Mouse (Mus musculus): ENCODE measurements around the gene Rpf1.

The Rpf1 gene

DNA sequence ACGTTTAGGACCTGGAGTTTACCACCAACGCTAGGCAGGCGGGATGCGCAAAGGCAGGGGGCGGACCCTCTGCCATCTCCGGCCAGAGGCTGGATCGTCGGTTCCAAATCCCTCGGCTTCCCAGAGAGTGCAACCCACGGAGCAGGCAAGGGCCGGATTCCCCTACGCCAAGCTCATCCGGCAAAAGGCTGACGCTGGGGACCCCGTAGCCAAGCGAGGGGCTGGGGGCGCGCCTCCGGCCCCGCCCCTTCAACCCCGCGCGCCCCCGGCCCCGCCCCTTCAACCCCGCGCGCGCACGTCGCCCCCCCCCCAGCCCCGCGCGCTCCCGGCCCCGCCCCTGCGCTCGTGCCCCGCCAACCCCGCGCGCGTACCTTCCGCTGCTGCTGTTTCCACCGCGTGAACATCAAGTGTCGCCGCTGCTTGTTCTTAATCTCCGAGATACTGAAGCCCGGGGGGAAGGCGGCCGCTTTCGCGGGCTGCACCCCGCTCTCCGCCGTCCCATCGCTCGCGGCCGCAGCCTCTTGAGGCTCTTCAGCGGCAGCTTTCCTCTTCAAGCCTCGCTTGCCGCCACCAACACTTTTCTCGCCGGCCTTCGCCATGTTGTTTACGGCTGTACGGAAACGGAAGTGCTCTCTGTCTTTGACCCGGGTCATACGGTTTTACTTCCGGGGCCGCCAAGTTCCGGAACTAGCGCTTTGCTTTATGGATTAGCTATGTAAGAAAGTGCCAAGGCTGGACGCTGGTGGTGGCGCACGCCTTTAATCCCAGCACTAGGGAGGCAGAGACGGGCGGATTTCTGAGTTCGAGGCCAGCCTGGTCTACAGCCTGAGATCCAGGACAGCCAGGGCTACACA, at the start of gene Rpf1:
Gene Rpf1, minus strand, starts transcription at position 632 of the 854 bp plus-strand sequence.
- peak; percentile 92 to 93 for DNase-seq

- DNase-seq: no peak
Observed at GRCm38 (mm10) chr3:146570939-146571338, 49.7 kb upstream of the Rpf1 start.

GRCm38 (mm10) chr3:146570148-146570782, 49.0 kb upstream of the Rpf1 start, which contains the start of gene Uox:
Gene Uox (plus strand): TSS chr3:146570426.
- no peak for DNase-seq

DNA sequence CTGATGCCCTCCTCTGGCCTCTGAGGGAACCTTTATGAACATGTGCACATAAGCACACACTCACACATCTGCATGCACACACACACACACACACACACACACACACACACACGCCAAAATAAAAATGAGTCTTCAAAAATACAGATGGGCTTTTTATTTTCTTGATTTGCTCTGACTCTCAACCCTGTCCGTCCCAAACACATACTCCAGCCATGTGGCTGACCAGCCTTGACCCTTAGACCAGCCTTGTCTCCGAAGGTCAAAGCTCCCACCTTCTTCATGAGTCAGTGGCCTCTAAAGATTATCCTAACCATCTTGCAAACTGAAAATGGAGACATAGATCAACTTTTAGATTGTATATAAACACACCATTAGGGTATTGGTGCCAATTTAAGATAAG, 48.4 kb upstream of the Rpf1 start:
- DNase-seq: no peak

DNA sequence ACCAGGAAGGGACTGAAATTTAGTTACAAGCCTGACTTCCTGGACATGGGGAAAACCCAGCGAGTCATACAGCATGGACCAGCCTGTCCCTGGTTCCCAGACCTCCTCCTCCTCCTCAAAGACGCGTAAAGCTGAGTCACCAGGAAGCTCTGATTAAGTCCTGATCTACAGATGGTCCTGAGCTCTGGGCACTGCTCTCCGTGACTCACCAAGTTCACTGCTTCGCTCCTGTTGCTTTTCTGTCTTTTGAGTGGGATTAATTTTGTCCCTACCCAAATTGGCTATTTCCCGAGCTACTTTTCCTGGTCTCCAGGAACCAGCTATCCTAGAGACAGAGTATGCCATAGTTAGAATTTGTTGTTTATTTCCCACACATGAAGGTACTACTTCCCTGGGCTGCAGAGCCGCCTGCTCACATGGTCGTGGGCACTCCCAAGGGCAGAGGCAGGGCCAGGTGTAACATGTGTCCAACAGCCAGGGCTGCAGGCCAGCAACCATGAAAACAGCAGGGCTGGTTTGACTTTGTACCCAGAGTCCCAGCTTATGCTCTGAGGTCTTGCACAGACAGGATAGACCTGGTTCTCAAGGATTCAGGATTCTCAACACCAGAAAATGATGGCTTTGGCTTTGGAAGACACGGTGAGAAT, 46.8 kb upstream of the Rpf1 start:
- peak; percentile 14 to 35 for DNase-seq

DNA sequence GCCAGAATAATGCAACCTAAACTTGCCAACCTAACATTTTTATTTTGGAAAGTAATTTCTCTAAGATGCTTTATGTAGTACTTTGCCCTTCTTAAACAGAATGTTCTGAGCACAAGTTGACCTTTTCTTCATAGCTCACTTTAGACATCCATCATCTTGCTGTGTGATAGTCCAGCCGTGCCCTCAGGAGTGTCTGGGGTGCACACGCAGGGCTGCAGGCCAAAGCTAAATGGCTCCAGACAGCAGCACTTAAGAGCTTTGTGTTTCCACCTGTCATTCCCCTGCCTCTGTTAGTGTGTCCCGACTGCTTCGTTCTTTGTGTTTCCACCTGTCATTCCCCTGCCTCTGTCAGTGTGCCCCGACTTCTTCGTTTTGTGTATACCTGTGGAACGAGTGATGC, 46.1 kb upstream of the Rpf1 start:
- no peak for DNase-seq

GRCm38 (mm10) chr3:146565065-146565411, 43.8 kb upstream of the Rpf1 start:
- no peak for DNase-seq

DNA sequence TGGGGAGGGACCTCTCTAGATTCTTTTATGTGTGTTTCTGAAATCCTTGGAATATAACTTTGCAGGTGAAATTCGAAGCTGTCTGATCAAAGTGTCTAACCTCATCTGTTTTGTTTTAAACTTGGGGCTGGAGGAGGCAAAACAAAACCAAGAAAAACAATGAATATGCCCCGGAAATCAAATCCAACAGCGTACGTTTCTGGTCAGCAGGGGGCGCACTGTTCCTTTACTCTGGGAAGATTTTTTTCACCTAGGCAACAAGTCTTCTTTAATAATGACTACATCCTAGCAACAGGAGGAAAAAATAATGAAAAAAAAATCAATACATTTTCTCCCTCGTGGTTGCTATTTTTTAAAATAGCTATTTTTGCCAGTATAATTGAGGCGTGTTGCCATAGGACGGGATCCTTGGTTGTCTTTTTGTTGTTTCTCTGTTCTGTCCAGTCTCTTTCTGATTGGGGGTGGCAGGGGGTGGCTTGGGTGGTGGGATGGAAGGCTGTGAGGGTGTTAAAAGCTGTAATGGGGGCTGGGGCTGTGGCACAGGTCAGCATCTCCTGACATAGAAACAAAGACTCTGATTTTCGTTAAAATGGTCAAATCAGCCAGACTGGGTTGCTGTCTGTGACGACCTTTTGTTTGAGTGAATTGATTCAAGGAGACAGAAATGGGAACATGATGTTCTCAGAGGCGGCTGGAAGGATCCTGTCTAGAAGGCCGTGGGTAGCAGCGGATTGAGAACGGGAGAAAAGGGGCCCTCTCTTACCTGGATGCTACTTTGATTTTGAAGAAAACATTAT, 43.2 kb upstream of the Rpf1 start:
- peak; percentile 23 to 80 for DNase-seq

DNA sequence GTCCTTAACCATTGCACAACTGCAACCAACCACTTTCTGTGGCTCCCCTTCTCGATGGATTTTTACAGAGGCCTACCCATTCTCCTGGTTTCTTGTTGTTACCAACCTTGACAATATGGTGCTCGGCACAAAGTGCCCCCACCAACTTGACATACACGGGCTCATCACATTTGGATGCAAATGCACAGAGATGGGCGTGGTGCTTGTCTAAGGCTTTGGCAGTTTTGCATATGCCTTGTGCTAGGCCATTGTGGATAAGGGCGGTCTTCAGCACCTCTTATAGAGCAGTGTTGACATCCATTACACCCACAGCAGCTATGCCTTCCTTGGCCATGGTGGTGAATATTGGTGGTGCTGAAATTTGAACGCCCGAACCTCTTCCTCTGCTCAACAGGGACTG, 41.7 kb upstream of the Rpf1 start:
- DNase-seq: no peak

- no peak for DNase-seq
Observed at GRCm38 (mm10) chr3:146557507-146557906, 36.3 kb upstream of the Rpf1 start.

DNA sequence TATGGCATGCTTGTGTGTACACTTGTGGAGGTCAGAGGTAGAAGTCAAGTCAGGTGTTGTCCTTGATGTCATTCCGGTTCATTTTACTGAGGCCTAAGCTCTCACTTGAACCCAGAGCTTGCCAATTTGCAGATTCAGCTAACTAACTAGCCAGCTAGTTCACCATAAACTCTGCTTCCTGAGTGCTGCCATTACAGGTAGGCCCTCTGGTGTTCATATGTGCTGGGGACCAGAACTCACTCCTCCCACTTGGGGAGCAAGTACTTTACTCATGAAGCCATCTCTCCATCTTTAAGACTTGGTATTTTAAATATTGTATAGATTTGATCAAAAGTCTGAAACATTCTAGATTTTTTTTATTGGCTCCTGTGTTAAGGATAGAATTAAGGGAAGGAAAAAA, 35.3 kb upstream of the Rpf1 start:
- DNase-seq: no peak

GRCm38 (mm10) chr3:146554816-146555215, 33.6 kb upstream of the Rpf1 start:
- DNase-seq: no peak

DNA sequence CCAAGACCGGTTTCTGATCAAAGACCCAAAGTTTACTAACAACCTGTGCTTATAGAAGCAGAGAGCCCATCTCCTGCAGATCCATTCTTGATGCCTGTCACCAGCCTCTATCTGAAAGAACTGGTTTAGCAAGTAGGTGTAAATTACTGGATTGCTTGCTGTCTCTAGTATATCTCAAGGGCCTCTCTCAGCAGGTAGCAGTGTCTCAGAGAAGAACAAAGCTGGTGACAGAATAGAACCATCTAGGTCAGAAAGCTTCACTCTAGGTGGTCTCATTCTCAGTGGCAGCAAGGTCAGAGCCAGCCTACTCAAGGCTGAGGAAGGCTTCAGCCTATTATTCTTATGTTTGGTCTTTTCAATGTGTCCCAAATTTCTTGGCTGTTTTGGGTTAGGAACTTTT, 22.4 kb upstream of the Rpf1 start:
- no peak for DNase-seq

DNA sequence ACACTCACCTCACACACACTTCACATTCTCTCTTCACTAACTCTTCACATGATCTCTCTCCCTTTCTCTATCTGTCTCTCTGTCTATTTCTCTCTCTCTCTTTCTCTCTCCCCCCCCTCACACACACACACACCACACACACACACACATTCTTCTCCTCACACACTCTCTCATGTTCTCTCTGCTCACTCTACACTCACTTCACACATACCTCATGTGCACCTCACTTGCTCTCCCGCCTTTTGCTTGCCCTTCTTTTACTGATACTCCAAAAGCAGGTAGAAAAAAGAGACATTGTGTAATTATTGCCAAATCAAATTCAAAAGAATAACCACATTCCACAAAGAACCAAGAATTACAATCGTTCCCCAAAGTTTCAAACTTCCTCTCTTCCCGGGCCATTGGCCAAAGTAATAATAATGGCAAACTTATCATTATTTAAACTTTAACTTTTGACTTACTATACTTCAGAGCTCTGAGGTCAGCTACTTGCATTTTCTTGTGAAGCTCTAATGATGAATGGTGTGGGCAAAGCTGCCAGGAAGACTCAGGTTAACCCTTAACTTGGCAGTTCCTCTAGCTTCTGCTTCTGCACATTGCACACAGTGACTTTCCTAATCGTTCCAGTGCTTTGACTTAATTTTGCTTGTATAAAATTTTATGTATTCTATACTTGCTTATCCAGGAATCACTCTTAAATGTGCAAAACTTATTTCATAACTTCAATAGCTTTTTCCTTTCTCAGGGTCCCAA, 19.5 kb upstream of the Rpf1 start:
- peak; percentile 40 to 51 for DNase-seq

GRCm38 (mm10) chr3:146534986-146535385, 13.8 kb upstream of the Rpf1 start:
- DNase-seq: no peak

DNA sequence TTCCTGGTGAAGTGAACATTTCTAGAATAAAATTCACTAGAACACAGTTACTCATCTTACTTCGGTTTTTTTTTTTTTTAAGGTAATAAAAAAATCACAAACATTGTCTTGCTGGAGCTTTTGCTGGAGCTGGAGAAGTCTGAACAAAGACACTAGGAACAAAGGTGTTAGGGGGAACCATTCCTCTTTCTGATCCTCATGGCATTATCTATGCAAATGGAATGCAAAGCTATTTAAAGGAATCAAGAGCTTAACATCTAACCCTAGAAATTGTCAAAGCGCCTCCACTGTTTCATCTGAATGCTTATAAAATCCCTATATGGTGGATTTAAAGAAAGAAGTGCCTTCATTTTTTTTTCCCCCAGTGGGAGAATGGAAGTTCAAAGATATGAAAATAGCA, 7.1 kb upstream of the Rpf1 start:
- DNase-seq: no peak

DNA sequence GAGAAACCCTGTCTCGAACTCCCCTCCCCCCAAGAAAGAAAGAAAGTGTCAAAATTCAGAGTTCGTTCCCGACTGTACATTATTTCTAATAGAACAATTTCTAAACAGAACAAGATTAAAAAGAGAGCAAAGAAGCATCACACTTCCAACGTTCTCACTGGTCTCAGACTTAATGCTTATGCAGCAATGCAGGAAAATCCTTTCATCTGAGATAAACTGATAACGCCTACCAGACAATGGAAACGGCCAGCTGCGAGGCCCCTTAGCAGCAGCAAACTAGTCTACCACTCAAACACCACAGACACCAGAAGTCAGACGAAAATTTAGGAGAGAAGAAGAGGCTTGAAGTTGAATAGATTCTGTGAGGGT, 407 bp upstream of the Rpf1 start:
- DNase-seq: no peak

DNA sequence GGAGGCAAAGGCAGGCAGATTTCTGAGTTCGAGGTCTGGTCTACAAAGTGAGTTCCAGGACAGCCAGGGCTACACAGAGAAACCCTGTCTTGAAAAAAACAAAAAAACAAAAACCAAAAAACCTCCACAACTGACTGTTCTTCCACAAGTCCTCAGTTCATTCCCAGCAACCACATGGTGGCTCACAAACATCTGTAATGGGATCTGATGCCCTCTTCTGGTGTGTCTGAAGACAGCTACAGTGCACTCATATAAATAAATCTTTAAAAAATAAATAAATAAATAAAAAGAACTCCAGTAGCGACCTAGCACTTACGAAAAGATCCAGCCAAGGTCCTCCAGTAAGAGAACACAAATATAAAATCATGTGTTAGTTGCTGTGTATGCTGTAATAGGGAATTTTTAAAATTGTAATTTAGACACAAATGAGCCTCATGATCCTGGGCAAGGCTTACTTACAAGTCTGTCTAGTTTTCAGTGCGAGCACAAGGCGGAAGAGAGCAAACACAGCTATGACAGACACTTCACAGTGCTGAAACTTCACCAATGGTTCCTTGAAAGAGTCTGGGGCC, 917 bp downstream of the Rpf1 start:
- DNase-seq: no peak

DNA sequence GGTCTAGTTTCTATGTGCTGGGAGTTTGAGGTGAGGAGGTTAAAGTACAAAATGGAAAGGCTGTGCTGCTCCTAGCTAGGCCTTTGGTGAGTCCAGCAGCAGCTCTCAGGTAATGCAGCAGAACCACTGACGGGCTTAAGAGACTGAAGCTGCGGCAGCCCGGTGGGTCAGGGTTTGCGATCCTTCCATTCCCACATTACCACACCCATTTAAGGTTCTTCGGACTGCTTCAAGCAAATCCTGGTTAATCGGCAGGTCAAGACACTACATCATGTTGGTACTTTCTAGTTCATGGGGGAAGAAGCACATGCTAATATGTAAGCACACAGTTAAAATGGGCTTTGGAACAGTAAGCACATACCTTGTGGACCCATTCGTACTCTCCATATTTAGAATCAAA, 14.5 kb downstream of the Rpf1 start:
- no peak for DNase-seq

- DNase-seq: no peak
Observed at GRCm38 (mm10) chr3:146501601-146502123, 19.6 kb downstream of the Rpf1 start.

- DNase-seq: no peak
Observed at GRCm38 (mm10) chr3:146500810-146501201, 20.4 kb downstream of the Rpf1 start.

Data from kidney, adult 8-10 months (tissue).